Mouse (Mus musculus) intestine, embryonic 16.5 days (tissue): Measurements from ENCODE around the gene Ei24. TPM values are rescaled to one million over a fixed set of nuclear protein-coding genes. Genes with fewer than 3 reads are reported as not detected.
A peak's percentile ranks its signal among the peaks of the same experiment; 100 is the strongest.

Experiments used
- ATAC-seq: fragments of 200-750 bp; cut with Nextera tagmentation; 2 replicates; pipeline ENCODE4 v1.8.0; 2017; ENCODE audit warnings: moderate TSS enrichment, moderate library complexity
- H3K27ac ChIP-seq: fragments of 300-500 bp; sonication (generic); 2 replicates; pipeline ENCODE4 v1.5.1; 2014; ENCODE audit warnings: mild to moderate bottlenecking, low read length
- H3K27me3 ChIP-seq: fragments of 300-500 bp; sonication (generic); replicated peaks from 2 replicates; pipeline ENCODE4 v1.6.1; 2014; ENCODE audit warnings: low read length, control low read depth, mixed read lengths; ENCODE audit not compliant: control insufficient read depth, insufficient read depth
- H3K36me3 ChIP-seq: fragments of 300-500 bp; sonication (generic); 2 replicates; pipeline ENCODE4 v1.6.1; 2014; ENCODE audit warnings: low read length, control low read depth; ENCODE audit not compliant: control insufficient read depth, insufficient read depth
- H3K4me1 ChIP-seq: fragments of 300-500 bp; sonication (generic); 2 replicates; pipeline ENCODE4 v1.6.1; 2014; ENCODE audit warnings: low read length, control low read depth, mixed read lengths; ENCODE audit not compliant: control insufficient read depth, insufficient read depth
- H3K4me2 ChIP-seq: fragments of 300-500 bp; sonication (generic); 2 replicates; pipeline ENCODE4 v1.6.1; 2014; ENCODE audit warnings: low read depth, low read length, control low read depth
- H3K4me3 ChIP-seq: fragments of 300-500 bp; sonication (generic); 2 replicates; pipeline ENCODE4 v1.5.1; 2014; ENCODE audit warnings: mild to moderate bottlenecking, low read length
- H3K9ac ChIP-seq: fragments of 300-500 bp; sonication (generic); 2 replicates; pipeline ENCODE4 v1.6.1; 2014; ENCODE audit warnings: low read depth, low read length
- H3K9me3 ChIP-seq: fragments of 300-500 bp; sonication (generic); 2 replicates; pipeline ENCODE4 v1.6.1; 2016; ENCODE audit warnings: low read length, control low read depth; ENCODE audit not compliant: control insufficient read depth
- WGBS: fragments of 180-500 bp; shearing (Covaris S2); extraction: QIAGEN DNeasy Blood & Tissue Kit; methylation state at CpG from one replicate; pipeline ENCODE4 v1.1.7; 2014; 5-methylcytosine and 5-hydroxymethylcytosine counted together
- polyA plus RNA-seq: library from polyadenylated mRNA; unstranded; fragments of >200 nt; fragmentation: Nextera tagmentation; extraction: Ambion mirVana; gene quantifications from 2 replicates; pipeline ENCODE4 v1.2.1, GENCODE M21; 2015

Ei24 gene
- 81.8 and 84.8 TPM in 2 replicates for polyA plus RNA-seq

- H3K4me2 ChIP-seq = peak within 1 kb of the TSS; percentile 87
- no peaks in the 10 kb centered on the region for H3K9me3 ChIP-seq
- H3K4me1 ChIP-seq = peaks cover 9% of the 10 kb centered on the region
- H3K27me3 ChIP-seq = no peaks in the 10 kb centered on the region
- H3K9ac ChIP-seq = peak within 1 kb of the TSS; percentile 97
- H3K36me3 ChIP-seq = no peaks in the 10 kb centered on the region
- peak within 1 kb of the TSS; percentile 70 for H3K27ac ChIP-seq
- peak; percentile 100 for ATAC-seq
- WGBS = under 1% methylated on average over 66 of the region's 66 CpGs
- peak within 1 kb of the TSS; percentile 99 for H3K4me3 ChIP-seq
Measured at GRCm38 (mm10) chr9:36796781-36797555, at the start of gene Ei24. TSS of gene Ei24 (minus strand) at chr9:36797393.

GRCm38 (mm10) chr9:36846346-36846745 is 49.2 kb upstream of the Ei24 start:
- ATAC-seq = no peak
- Histone ChIP-seq H3K9me3 (no peaks in the 10 kb centered on the region), H3K27me3 (no peaks in the 10 kb centered on the region), H3K4me2 (no peak overlapping the region), H3K9ac (no peak overlapping the region), H3K4me3 (no peak overlapping the region), H3K27ac (no peak overlapping the region), H3K4me1 (no peaks in the 10 kb centered on the region), H3K36me3 (no peaks in the 10 kb centered on the region)
- 55% methylated on average over 4 of the region's 4 CpGs for WGBS

- Histone ChIP-seq H3K9ac (no peak overlapping the region), H3K36me3 (no peaks in the 10 kb centered on the region), H3K27ac (no peak overlapping the region), H3K4me2 (no peak overlapping the region; the same call in 1 of the 2 replicates), H3K4me1 (no peaks in the 10 kb centered on the region), H3K4me3 (peak overlapping the region; percentile 52; the same call in 1 of the 2 replicates), H3K9me3 (no peaks in the 10 kb centered on the region), H3K27me3 (0 out of 2 replicates have a peak, but pooled peaks cover 3% of the 10 kb centered on the region)
- 33% methylated on average over 3 of the region's 3 CpGs for WGBS
- ATAC-seq = no peak
Measured at GRCm38 (mm10) chr9:36833914-36834313, 36.7 kb upstream of the Ei24 start.

GRCm38 (mm10) chr9:36833043-36833881 is 36.1 kb upstream of the Ei24 start:
- Histone ChIP-seq H3K27me3 (0 out of 2 replicates have a peak, but pooled peaks cover 3% of the 10 kb centered on the region), H3K4me1 (no peaks in the 10 kb centered on the region), H3K27ac (no peak overlapping the region), H3K36me3 (no peaks in the 10 kb centered on the region), H3K9me3 (no peaks in the 10 kb centered on the region), H3K4me3 (peak overlapping the region; percentile 52), H3K4me2 (peak overlapping the region; percentile 86), H3K9ac (peak overlapping the region; percentile 59)
- 2% methylated on average over 31 of the region's 31 CpGs for WGBS
- peak; percentile 58 for ATAC-seq

- Histone ChIP-seq H3K27ac (no peak overlapping the region), H3K27me3 (0 out of 2 replicates have a peak, but pooled peaks cover 3% of the 10 kb centered on the region), H3K4me1 (no peaks in the 10 kb centered on the region), H3K4me3 (peak overlapping the region; percentile 52), H3K9ac (peak overlapping the region; percentile 59), H3K4me2 (peak overlapping the region; percentile 86), H3K36me3 (no peaks in the 10 kb centered on the region), H3K9me3 (no peaks in the 10 kb centered on the region)
- WGBS = 1% methylated on average over 28 of the region's 32 CpGs
- ATAC-seq = peak; percentile 92
Measured at GRCm38 (mm10) chr9:36832529-36832928, 35.3 kb upstream of the Ei24 start.

GRCm38 (mm10) chr9:36831401-36831800 is 34.2 kb upstream of the Ei24 start:
- no peak overlapping the region for H3K9ac ChIP-seq
- no peak overlapping the region for H3K4me2 ChIP-seq
- no peak overlapping the region for H3K27ac ChIP-seq
- H3K36me3 ChIP-seq = no peaks in the 10 kb centered on the region
- no peaks in the 10 kb centered on the region for H3K4me1 ChIP-seq
- H3K4me3 ChIP-seq = no peak overlapping the region
- no peak for ATAC-seq
- 71% methylated on average over 6 of the region's 6 CpGs for WGBS
- H3K9me3 ChIP-seq = no peaks in the 10 kb centered on the region
- H3K27me3 ChIP-seq = 0 out of 2 replicates have a peak, but pooled peaks cover 3% of the 10 kb centered on the region

GRCm38 (mm10) chr9:36826612-36827363 is 29.6 kb upstream of the Ei24 start:
- Histone ChIP-seq H3K9ac (no peak overlapping the region), H3K27me3 (no peaks in the 10 kb centered on the region), H3K4me2 (no peak overlapping the region), H3K36me3 (no peaks in the 10 kb centered on the region), H3K27ac (no peak overlapping the region), H3K4me1 (0 out of 2 replicates have a peak, but pooled peaks cover under 1% of the 10 kb centered on the region), H3K4me3 (no peak overlapping the region), H3K9me3 (no peaks in the 10 kb centered on the region)
- ATAC-seq = no peak
- 59% methylated on average over 2 of the region's 2 CpGs for WGBS

GRCm38 (mm10) chr9:36822024-36822423 is 24.8 kb upstream of the Ei24 start:
- no peak overlapping the region for H3K9ac ChIP-seq
- H3K4me3 ChIP-seq = no peak overlapping the region
- H3K9me3 ChIP-seq = no peaks in the 10 kb centered on the region
- H3K27me3 ChIP-seq = no peaks in the 10 kb centered on the region
- ATAC-seq = no peak
- no peaks in the 10 kb centered on the region for H3K36me3 ChIP-seq
- peaks cover 5% of the 10 kb centered on the region; the same call in 1 of the 2 replicates for H3K4me1 ChIP-seq
- WGBS = 21% methylated on average over 2 of the region's 2 CpGs
- no peak overlapping the region for H3K27ac ChIP-seq
- no peak overlapping the region for H3K4me2 ChIP-seq

- Histone ChIP-seq H3K27ac (no peak within 1 kb of the TSS), H3K4me3 (no peak within 1 kb of the TSS), H3K9me3 (no peaks in the 10 kb centered on the region), H3K4me1 (peaks cover 5% of the 10 kb centered on the region; the same call in 1 of the 2 replicates), H3K9ac (no peak within 1 kb of the TSS), H3K27me3 (no peaks in the 10 kb centered on the region), H3K4me2 (0 out of 2 replicates have a peak within 1 kb of the TSS, but pooled peaks have one; percentile 19), H3K36me3 (no peaks in the 10 kb centered on the region)
- 2% methylated on average over 8 of the region's 8 CpGs for WGBS
- ATAC-seq = no peak
Measured at GRCm38 (mm10) chr9:36821644-36822000, 24.4 kb upstream of the Ei24 start, which contains the start of gene Fez1. TSS of gene Fez1 (plus strand) at chr9:36821864.
